Mouse (Mus musculus): ENCODE measurements around the gene Matn4. TPM values are rescaled to one million over a fixed set of nuclear protein-coding genes. Genes with fewer than 3 reads are reported as not detected.

Matn4 gene
- polyA plus RNA-seq, 1 experiment, result not detected

- no peak for TF ChIP-seq GATA1 (IDR thresholded peaks at IDR 0.05; ENCODE audit: low read length)
Measured at GRCm38 (mm10) chr2:164373187-164373586, 31.8 kb downstream of the Matn4 start.

- TF ChIP-seq GATA1 (IDR thresholded peaks at IDR 0.05; ENCODE audit: low read length), result no peak
Measured at GRCm38 (mm10) chr2:164372408-164373053, 32.4 kb downstream of the Matn4 start.

- no peak for TF ChIP-seq GATA1 (IDR thresholded peaks at IDR 0.05; ENCODE audit: low read length)
Measured at GRCm38 (mm10) chr2:164371371-164371770, 33.6 kb downstream of the Matn4 start.

- TF ChIP-seq GATA1 (IDR thresholded peaks at IDR 0.05; ENCODE audit: low read length), result no peak
Measured at GRCm38 (mm10) chr2:164368620-164369105, 36.3 kb downstream of the Matn4 start.

- TF ChIP-seq GATA1 (IDR thresholded peaks at IDR 0.05; ENCODE audit: low read length), result no peak
Measured at GRCm38 (mm10) chr2:164366947-164367346, 38.0 kb downstream of the Matn4 start.

- TF ChIP-seq GATA1 (IDR thresholded peaks at IDR 0.05; ENCODE audit: low read length), result no peak
Measured at GRCm38 (mm10) chr2:164360974-164361657, 43.8 kb downstream of the Matn4 start.

GRCm38 (mm10) chr2:164359668-164360067, 45.3 kb downstream of the Matn4 start:
- TF ChIP-seq GATA1 (IDR thresholded peaks at IDR 0.05; ENCODE audit: low read length), result no peak

GRCm38 (mm10) chr2:164359031-164359430, 45.9 kb downstream of the Matn4 start:
- TF ChIP-seq GATA1 (IDR thresholded peaks at IDR 0.05; ENCODE audit: low read length), result no peak

- TF ChIP-seq GATA1 (IDR thresholded peaks at IDR 0.05; ENCODE audit: low read length), result no peak
Measured at GRCm38 (mm10) chr2:164358373-164358772, 46.6 kb downstream of the Matn4 start.

GRCm38 (mm10) chr2:164356177-164356967, 48.6 kb downstream of the Matn4 start:
- TF ChIP-seq GATA1 (IDR thresholded peaks at IDR 0.05; ENCODE audit: low read length), result no peak

GRCm38 (mm10) chr2:164353356-164353755, 51.6 kb downstream of the Matn4 start:
- no peak for TF ChIP-seq GATA1 (IDR thresholded peaks at IDR 0.05; ENCODE audit: low read length)

GRCm38 (mm10) chr2:164352697-164353096, 52.3 kb downstream of the Matn4 start:
- no peak for TF ChIP-seq GATA1 (IDR thresholded peaks at IDR 0.05; ENCODE audit: low read length)

- TF ChIP-seq GATA1 (IDR thresholded peaks at IDR 0.05; ENCODE audit: low read length), result no peak
Measured at GRCm38 (mm10) chr2:164348980-164349379, 56.0 kb downstream of the Matn4 start.

Other genes with a start within 250 kb of the Matn4 start
- not detected in 2 replicates for gene Kcns1, start 234.0 kb downstream of the Matn4 start, polyA plus RNA-seq (2012)
- not detected in 2 replicates for gene Wfdc5, start 222.4 kb downstream of the Matn4 start, polyA plus RNA-seq (2012)
- not detected in 2 replicates for gene Wfdc12, start 214.6 kb downstream of the Matn4 start, polyA plus RNA-seq (2012)
- gene Wfdc15a, start 205.0 kb downstream of the Matn4 start, polyA plus RNA-seq (2012), result not detected in 2 replicates
- gene Wfdc15b, start 183.5 kb downstream of the Matn4 start, polyA plus RNA-seq (2012), result not detected in 2 replicates
- not detected in 2 replicates for gene Svs2, start 166.7 kb downstream of the Matn4 start, polyA plus RNA-seq (2012)
- gene Svs3b, start 148.5 kb downstream of the Matn4 start, polyA plus RNA-seq (2012), result not detected in 2 replicates
- gene Svs4, start 126.7 kb downstream of the Matn4 start, polyA plus RNA-seq (2012), result not detected in 2 replicates
- not detected in 2 replicates for gene Svs3a, start 115.9 kb downstream of the Matn4 start, polyA plus RNA-seq (2012)
- not detected in 2 replicates for gene Svs6, start 88.4 kb downstream of the Matn4 start, polyA plus RNA-seq (2012)
- not detected in 2 replicates for gene Svs5, start 72.4 kb downstream of the Matn4 start, polyA plus RNA-seq (2012)
- gene Slpi, start 16.1 kb downstream of the Matn4 start, polyA plus RNA-seq (2012), result not detected in 2 replicates
- not detected in 2 replicates for gene Rbpjl, start 2.0 kb downstream of the Matn4 start, polyA plus RNA-seq (2012)
- gene Sdc4, start 38.7 kb upstream of the Matn4 start, polyA plus RNA-seq (2012), result not detected in 2 replicates
- gene Sys1, start 51.8 kb upstream of the Matn4 start, polyA plus RNA-seq (2012), result 219 and 244 TPM in 2 replicates
- gene Gm20458, start 55.8 kb upstream of the Matn4 start, polyA plus RNA-seq (2012), result 8.1 and 9.4 TPM in 2 replicates
- gene Trp53tg5, start 68.6 kb upstream of the Matn4 start, polyA plus RNA-seq (2012), result not detected in 2 replicates
- 25.2 and 30.2 TPM in 2 replicates for gene Dbndd2, start 80.9 kb upstream of the Matn4 start, polyA plus RNA-seq (2012)
- 118 and 139 TPM in 2 replicates for gene Pigt, start 92.4 kb upstream of the Matn4 start, polyA plus RNA-seq (2012)
- gene Wfdc2, start 157.3 kb upstream of the Matn4 start, polyA plus RNA-seq (2012), result not detected in 2 replicates
- gene Spint3, start 168.3 kb upstream of the Matn4 start, polyA plus RNA-seq (2012), result not detected in 2 replicates
- gene Wfdc6a, start 180.3 kb upstream of the Matn4 start, polyA plus RNA-seq (2012), result not detected in 2 replicates
- not detected in 2 replicates for gene Eppin, start 188.4 kb upstream of the Matn4 start, polyA plus RNA-seq (2012)
- gene Wfdc6b, start 208.4 kb upstream of the Matn4 start, polyA plus RNA-seq (2012), result not detected in 2 replicates
- not detected in 2 replicates for gene Wfdc8, start 208.5 kb upstream of the Matn4 start, polyA plus RNA-seq (2012)
- not detected in 2 replicates for gene Wfdc16, start 233.6 kb upstream of the Matn4 start, polyA plus RNA-seq (2012)